Mouse (Mus musculus) cerebellum, adult 8-10 months (tissue): ENCODE data around the gene Ehd1.
"Not testable (repeated sequence)": the region's sequence is repeated elsewhere in the genome, so short reads cannot be mapped to it uniquely, and the experiment has no call there.

Experiments used
- DNase-seq: peaks from one replicate; pipeline ENCODE4 v3.0.0; 2022

The Ehd1 gene

GRCm38 (mm10) chr19:6281122-6282020, 4.8 kb downstream of the Ehd1 start:
- DNase-seq, result no peak

- DNase-seq, result no peak
These were observed 6.5 kb downstream of the Ehd1 start for GRCm38 (mm10) chr19:6283001-6283400.

DNA sequence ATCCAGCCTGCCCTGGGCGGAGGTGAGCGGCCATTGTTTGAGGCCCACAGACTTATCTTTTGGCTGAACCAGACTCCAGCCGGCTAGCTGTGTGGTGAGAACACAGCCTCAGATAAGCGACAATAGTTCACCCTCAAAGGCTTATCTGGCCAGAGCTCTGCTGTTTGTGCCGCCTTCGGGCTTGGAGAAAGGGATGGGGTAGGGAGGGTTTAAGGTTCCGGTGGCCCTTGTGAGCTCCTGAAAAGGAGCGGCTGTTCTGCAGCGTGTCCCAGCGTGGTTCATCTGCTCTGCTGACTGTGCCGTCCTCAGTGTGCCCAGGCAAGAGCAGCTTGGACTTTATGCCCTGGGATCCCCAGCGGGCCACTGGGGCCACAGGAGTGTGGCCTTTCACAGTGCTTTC, 8.0 kb downstream of the Ehd1 start:
- no peak for DNase-seq

DNA sequence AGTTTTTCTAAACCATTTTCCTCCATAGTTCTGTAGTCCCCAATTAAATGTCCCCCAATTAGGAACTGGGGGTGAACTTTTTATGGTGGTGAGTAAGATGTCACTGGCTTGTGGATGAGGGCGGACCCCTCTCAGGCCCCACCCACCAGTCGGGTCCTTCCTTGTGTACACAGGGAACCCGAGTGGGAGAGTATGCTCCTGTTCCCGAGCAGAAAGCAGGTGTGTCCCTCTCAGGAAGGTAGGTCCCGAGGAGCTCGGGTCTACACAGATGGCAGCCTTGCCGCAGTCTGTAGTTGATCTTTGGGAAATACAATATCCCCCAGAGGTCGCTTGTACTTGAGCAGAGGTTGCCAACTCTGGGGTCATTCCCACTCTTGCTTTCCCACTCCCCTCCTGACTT, 8.7 kb downstream of the Ehd1 start:
- no peak for DNase-seq

DNA sequence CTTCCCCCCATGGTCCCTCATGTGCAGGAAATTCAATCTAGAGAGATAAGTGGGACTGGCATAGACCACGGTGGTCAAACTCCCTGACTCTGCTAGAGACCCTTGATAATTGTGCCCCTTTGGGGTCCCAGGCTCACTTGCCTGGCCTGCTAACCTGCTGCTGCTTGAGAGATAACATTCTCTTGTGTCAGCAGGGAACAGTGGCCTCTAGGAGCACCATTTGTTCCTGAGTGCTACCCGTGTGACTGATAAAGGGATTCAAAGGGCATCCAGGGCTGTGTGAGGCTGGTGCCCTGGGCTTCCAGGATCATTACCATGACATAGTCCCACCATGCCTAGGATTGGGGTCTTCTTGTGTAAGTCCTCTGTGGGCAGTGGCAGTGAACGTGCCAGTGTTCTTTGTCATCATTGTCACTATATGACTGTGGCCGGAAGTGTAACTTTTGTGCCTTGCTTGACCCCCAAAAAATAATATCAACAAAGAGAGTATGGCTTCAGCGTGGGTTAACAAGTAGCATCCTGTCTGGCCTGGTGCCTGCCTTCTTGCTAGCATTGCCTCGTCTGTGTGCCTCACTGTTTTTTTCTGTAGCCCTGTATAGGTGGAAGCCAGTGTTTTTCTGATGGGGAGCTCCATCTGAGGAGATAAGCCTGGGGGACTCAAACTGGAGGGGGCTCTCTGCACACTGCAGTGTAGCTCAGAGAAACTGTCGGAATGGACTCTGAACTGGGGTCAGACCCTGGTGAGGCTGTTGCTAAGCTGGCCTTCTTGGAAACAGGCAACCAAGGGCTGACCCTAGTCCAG, 9.3 kb downstream of the Ehd1 start:
- DNase-seq, result no peak

GRCm38 (mm10) chr19:6286434-6287401, 10.2 kb downstream of the Ehd1 start:
- DNase-seq, result no peak

GRCm38 (mm10) chr19:6288236-6288894, 11.8 kb downstream of the Ehd1 start:
- no peak for DNase-seq

DNA sequence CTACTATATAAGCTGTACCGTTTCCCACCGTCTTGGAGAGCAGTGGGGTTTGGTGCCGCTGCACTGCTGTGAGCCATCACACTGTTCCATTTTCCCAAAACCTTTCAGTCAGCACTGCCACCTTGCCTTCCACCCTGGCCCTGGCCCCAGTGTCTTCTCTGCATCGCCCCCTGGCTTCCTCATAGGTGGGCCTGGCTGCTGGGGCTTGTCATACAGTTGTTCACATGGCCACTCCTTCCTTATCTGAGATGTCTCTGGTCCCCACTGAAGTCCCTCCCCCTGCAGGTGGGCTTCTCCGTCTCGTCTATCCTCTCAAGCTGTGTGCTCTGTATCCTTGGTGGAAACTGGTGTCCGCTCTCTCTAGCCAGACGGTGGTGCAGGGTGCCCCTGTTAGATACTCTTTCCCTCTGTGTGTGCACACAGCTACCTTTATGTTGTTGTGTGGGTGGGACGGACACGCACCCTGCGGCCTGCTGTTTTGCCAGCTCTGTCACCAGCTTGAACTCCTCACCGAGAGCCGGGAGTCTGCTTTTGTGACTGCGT, 13.2 kb downstream of the Ehd1 start:
- DNase-seq, result no peak

- not testable (repeated sequence) for DNase-seq
These were observed 14.2 kb downstream of the Ehd1 start for GRCm38 (mm10) chr19:6290720-6291116.

DNA sequence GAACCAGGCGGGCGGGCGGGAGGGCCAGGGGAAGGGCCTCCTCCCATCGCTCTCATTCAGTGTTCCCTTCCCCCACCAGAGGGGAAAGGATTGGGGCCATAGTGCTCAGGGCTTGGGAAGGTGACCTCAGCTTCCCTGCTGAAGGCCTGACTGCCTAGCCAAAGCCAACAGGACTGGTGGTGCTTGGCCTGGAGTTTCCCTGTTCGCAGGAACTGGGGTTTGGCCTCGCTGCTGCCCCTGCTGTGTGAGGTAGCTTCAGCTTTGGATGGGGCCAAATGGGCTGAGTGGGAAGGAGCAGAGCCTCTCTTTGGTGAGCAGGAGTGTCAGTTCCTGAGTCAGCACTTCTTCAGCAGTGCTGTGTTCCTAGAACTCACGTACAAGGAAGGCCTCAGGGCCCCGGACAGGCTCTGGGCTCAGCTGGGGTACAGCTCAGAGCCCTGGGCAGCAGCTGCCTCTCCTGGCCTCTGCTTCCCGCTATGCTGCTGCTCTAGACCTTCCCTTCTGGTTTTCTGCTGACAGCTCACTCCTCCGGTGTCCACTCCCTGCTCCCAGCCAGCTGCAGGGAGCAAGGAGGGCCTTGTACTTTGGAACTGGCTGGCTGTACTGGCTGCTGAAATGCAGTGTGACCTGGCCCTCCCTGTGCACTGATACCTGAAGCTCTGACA, 14.7 kb downstream of the Ehd1 start:
- peak; percentile 77 for DNase-seq

DNA sequence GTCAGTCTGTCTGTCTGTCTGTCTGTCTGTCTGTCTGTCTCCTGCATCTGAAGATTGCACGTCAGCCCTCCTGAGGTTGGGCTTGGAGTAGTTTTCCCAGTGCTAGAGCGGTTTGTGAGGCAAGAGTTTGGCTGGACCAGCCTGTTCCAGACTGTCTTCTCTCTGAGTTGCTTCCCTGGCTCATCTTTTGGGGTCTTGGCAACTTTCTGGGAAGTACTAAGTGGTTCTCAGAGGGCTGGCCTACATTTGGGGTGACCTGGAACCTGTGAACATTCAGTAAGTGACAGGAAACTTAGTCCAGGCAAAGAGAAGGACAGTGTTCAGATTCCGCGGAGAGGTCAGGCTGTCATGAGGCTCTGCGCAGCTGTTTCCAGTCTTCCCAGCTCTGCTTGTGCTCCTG, 15.7 kb downstream of the Ehd1 start:
- DNase-seq, result no peak

- DNase-seq, result no peak
These were observed 17.8 kb downstream of the Ehd1 start for GRCm38 (mm10) chr19:6294301-6294700.

GRCm38 (mm10) chr19:6296551-6297210, 20.2 kb downstream of the Ehd1 start:
- DNase-seq, result no peak

DNA sequence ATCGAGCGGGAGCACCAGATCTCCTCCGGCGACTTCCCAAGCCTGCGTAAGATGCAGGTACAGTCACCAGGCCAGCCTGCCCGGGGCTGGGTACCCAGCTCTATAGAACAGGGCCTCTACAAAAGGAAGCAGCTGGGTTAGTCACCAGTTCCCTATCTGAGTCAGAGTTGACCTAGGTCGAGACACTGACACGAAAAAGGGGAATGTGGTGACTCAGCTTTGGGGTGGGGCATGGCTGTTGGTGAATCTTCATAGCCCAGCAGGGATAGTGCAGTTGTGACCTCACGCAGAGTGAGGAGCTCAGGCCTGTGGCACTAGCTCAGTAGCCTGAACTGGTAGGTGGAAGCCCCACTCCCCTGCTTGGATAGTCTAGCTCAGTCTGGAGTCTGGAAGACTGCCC, 21.1 kb downstream of the Ehd1 start:
- peak; percentile 21 for DNase-seq

- DNase-seq, result no peak
These were observed 22.5 kb downstream of the Ehd1 start for GRCm38 (mm10) chr19:6299003-6299402.

GRCm38 (mm10) chr19:6299450-6300267, 23.1 kb downstream of the Ehd1 start:
- no peak for DNase-seq

GRCm38 (mm10) chr19:6300402-6300841, 23.9 kb downstream of the Ehd1 start:
- no peak for DNase-seq

DNA sequence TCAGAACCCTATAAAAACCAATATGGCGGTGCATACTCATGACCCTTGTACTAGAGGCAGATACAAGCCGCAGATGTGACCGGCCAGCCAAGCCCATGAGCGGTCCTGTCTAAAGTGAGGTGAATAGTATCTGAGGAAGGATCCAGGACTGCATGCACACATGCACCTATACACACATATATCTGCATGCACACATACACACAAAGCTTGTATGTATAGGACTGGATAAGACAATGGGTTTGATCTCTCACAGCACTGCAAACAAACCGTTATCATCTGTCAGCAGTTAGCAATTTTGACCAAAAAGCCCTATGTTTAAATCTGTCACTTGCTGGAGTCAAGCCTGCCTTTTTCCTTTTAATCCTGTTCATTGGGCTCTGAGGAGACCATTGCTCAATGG, 25.6 kb downstream of the Ehd1 start:
- no peak for DNase-seq

- peak; percentile 89 for DNase-seq
These were observed 26.0 kb downstream of the Ehd1 start for GRCm38 (mm10) chr19:6302522-6302921.

DNA sequence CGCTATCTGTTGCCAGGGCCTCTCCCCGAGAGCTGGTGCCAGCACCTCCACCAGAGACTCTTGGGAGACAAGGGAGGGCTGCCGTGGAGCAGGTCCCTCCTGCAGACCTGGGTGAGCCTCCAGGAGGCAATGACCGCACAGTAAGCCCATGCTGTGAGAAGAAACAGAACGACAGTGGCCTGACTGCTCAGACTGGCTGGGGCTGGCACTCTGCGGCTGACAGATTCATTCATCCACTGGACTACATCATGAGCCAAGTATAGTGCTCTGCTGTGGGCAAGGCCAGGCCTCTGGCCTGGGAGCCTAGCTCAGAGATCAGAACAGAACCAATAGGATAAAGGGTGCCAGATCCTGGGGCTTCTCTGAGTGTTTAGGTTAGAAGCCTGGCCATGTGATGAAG, 27.3 kb downstream of the Ehd1 start:
- no peak for DNase-seq
